Mouse (Mus musculus): ENCODE results near the gene Srcap. TPM values are rescaled to one million over a fixed set of nuclear protein-coding genes. Genes with fewer than 3 reads are reported as not detected.

Srcap gene
- total RNA-seq, 2 experiments from 2014 or later = 56.8 to 66.1 TPM

DNA sequence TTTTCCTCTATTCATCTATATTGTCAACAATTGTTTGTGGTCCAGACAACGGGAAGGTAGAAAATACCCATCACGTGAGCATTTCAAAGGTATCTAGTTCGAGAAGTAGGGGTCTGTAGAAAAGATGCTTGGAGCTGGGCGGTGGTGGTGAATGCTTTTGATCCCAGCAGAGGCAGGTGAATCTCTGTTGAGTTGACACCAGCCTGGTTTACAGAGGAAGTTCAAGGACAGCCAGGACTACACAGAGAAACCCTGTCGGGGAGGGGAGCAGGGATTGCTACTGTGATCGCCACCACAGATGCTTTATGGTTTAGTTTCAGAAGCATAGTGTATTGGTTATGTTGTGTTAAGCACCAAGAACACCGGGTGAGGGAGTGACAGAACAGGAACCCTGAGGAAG, 62.3 kb downstream of the Srcap start:
- DNase-seq = no peak

DNA sequence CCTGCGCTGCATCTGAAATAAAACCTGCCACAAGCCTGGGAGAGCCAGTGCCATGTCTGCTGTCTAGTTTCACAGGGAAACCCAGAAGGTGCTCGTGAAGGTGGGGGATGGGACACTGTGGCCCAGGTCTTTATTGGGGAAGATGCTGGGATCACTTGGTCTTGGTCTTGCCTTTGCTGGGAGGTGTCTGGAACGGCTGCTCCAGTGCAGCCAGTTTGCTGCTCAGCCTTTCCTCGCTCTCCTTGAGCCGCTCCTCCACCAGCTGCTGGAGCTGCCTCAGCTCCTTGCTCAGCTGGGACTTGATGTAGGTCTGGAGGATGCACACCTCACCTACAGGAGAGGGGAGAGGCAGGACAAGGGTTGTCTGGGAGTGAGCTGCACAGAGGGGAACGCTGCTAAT, 71.5 kb downstream of the Srcap start:
- DNase-seq = no peak

DNA sequence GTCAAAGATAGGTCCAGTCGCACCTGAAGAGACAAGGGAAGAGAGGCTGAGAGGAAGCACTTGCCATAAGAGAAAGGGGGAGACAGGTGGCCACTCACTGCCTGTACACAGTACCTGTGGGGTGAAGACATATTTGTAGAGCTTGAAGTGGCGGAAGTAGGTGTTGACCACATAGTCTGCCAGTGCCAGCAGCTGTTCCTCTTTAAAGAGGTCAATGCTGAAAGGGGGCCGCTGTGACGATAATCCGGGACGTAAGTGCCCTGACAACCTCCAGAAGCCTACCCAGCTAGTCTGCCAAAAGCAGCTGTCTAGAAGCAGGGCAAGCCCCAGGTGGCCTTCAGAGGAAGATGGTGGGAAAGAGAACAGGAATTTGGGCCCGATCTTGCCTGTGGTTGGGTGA, 73.2 kb downstream of the Srcap start:
- no peak for DNase-seq

DNA sequence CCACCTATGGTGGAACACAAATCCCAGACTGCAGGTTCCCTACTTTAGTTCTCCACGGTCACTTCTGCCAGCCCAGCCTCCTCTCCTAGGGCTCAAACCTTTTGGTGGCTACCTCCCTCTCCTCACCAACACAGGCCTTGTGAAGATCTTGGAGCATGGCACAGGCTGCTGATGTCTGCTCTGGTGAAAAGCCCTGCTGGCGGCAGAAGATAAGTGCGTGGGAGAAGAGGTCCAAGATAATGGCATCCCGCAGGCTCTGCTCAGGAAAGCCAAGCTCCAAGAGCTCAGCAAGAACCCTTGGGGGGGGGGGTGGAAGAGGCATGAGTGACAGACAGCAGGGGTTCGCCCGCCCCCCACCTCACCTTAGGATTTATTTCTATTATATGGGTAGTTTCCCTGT, 74.4 kb downstream of the Srcap start:
- no peak for DNase-seq

DNA sequence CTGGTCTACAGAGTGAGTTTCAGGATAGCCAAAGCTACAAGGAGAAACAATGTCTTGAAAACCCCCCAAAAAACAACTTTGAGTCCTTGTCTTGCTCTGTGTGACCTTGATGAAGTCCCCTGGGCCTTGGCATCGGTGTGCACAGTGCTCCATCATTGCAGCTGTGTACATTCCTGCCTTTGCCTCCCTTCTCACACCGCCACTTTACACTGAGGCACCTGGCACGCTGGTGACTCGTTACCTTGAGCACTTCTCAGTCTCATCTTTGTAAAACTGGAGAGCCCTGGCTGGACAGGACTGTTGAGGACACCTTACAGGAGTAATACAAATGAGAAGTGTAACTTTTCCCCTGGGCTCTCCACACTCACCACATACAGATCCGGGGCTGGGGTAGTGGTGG, 75.4 kb downstream of the Srcap start:
- no peak for DNase-seq

DNA sequence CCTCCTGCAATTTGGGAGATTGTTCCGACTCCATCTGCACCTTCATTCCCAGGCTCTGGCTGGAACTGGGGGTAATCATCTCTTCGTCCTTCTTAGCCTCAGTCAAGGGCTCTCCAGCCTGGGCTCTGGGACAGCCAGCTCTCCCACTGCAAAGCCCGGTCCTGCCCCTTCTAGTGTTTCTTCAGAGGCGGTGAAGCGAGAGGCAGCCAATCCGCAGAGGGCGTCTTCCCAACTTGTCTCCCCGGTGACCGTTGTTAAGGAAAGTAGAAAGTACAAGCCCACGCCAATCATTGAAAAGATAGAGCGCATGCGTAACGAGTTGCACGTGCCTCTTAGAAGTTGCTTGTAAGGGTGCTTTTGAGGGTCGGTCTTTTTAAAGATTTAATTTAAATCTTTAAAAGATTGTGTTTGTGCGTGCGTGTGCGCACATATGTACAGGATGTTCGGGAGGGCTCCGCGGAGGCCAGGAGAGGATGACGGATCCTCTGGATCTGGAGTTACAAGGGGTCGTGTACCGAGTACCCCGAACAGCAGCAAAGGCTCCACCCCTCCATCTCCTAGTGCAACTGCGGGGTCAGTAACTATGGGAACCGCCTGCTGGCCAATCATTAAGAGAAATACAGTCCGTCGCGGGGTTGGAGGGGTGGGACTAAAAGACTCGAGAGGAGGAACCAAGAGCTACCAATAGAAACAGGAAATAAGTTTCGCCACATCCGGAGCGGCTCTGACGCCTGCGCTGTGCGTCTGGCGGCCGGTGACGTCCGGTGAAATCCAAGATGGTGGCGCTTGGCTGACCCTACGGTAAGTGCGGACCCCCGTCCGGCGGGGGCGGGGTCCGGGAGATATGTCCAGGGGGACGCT, 76.5 kb downstream of the Srcap start, which contains the start of the genes Ccdc189 and Rnf40:
TSS of gene Ccdc189 (minus strand) at position 585 of the 861 bp plus-strand sequence.
TSS of gene Rnf40 (plus strand) at position 757 of the 861 bp plus-strand sequence.
- peak; percentile 82 for DNase-seq

DNA sequence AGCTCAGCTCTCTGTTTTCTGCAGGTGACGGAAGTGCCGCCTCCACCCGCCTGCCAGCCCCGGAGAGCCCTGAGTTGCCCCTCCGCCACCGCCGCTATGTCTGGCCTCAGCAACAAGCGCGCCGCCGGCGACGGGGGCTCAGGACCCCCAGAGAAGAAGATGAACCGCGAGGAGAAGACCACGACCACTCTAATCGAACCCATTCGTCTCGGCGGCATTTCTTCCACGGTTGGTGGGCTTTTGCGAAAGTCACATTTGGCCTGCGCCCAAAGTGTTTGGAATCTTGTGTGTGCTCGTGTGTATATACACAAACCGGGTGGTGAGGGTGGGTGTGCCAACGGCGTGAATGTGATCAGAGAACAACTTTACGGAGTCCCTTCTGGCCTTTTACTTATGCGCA, 77.1 kb downstream of the Srcap start:
- no peak for DNase-seq

DNA sequence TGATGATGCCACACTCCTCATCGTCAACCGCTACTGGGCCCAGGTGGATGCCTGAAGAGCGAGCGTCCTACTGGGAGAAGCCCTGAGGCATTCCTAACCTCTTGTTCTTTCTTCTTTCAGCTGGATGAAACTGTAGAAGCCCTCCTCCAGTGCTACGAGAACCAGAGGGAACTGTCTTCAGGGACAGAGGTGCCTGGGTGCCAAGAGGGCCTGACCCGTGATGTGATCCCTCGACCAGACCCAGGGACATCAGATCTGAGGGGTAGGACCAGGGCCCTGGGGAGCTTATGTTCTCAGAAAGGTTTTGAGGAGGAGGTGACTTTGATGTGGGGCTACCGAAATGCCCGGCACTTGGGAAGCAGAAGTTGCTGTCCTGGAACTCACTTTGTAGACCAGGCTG, 77.9 kb downstream of the Srcap start:
- no peak for DNase-seq

DNA sequence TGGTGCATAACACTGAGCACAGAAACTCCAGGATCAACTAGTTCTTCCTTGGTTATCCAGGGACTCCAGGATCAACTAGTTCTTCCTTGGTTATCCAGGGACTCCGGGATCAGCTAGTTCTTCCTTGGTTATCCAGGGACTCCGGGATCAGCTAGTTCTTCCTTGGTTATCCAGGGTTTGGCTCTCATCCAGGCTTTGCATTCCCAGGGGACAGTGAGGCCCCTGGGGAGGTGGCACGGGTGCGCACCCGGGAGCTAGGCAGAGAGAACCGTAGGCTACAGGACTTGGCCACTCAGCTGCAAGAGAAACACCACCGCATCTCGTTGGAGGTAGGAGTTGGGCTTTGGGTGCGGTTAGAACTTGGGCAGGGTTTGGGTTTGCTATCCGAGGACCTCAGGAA, 79.3 kb downstream of the Srcap start:
- DNase-seq = no peak

DNA sequence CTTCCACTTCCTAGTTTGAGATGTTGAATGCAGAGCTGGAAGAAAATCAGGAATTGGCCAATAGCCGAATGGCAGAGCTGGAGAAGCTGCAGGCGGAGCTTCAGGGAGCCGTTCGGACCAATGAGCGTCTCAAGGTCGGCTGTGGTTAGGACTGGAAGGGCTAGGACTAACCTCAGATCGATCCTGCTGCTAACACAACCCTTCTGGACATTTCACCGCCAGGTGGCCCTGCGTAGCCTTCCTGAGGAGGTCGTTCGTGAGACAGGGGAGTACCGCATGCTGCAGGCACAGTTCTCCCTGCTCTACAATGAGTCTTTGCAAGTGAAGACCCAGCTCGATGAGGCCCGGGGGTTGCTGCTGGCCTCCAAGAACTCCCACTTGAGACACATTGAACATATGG, 80.8 kb downstream of the Srcap start:
- DNase-seq = no peak

DNA sequence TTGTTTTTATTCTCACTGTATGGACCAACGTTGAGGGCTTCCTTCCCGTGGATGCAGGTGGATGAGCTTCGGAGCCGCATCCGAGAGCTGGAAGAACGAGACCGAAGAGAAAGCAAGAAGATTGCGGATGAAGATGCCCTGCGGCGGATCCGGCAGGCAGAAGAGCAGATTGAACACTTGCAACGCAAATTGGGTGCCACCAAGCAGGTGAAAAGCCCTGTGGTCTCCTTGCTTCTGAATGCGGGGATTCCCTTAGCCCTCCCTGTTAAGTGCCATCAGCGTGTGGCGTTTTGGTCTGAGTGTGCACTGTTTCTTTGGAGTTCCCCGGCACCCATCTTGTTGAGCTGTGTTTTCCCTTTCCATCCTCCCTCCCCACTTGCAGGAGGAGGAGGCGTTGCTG, 85.0 kb downstream of the Srcap start:
- DNase-seq = no peak

DNA sequence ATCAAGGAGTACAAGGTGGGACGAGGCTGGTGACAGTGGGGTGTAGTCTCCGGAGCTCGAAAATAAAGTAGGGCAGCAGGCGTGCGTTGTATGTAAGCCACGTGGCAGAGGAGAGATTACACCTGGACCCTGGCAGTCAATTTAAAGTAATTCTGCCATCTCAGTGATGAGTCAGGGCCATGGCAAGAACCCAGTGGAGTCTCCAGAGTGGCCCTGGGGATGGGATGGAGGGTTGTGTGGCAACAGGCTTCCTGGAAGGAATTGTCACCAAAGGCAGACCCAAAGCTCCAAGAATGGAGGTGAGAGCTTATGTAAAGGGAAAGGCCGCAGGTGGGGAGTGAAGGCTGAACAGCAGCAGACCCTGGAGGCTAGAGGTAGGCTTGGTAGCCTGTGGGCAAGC, 88.8 kb downstream of the Srcap start:
- DNase-seq = no peak

DNA sequence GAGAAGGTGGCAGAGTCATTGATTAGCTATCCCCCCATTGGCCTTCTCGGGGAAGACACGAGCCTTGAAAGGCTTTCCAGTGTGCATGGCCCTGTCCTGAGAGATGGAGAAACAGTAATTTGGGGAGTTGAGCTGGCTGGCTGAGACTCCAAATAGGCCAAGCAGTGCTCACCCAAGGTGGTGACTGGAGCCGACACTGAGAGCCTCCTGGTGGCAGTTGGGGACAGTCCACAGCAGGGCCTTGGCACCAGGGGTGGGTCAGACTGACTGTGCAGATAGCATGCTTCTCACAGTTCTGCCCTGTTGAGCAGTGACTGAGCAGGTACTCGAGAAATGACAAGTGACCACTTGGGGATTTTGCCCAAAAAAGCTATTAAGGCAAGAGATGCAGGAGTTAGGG, 90.0 kb downstream of the Srcap start:
- no peak for DNase-seq

DNA sequence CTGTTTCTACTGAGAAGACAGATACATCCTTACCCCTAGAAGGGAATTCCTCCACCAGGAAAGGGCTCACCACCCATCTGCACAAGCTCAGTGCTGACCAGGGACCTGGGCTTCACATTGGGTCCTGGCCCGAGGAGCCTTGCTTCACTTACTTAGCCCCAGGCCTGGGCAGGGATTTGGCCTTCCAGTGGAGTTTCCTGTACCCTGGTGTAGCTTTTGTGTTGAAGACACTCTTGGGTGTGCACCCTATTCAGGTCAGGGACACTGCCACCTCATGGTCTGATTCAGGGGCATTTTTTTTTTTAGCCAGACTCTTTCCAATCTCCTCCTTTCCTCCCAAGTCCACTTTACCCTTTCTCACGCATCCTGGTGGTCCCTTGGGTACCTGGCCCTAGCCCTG, 91.1 kb downstream of the Srcap start:
- DNase-seq = no peak

DNA sequence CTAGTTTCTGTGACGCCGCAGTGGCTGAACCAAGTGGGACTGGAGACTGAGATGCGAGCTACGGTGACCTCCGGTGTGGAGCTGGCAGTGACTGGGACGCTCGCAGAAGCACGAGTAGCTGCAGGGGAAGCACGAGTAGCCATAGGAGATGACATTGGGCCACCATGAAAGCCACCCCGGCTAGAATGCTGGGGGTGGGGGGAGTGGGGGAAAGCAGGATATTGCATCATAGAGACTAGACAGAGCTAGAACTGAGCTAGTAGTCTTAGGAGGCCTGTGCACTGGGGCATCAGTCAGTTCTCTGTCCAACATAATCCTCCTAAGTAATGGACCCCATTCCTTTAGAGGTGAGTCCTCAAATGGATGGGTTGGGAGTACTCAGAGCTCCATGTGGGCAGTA, 92.5 kb downstream of the Srcap start:
- DNase-seq = no peak

DNA sequence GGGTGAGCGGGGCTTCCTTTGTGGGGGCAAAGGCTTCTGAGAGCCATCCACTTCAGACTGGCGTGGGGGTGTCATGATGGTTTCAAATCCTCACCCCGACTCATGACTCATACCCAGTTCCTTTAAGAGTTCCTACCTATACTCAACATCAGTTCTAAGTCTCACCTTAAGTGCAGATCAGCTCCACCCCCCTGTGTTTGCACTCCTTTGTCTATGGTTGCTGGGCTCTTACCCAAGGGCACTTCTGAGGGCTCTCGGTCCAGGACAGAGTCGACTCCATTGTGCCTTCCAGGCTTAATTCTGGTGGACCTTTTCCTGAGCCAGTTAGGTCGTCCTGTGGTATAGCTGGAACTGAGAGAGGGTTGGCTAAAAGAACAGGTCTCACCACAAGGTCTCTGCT, 95.4 kb downstream of the Srcap start:
- DNase-seq = no peak

Small RNA genes lying within 50 kb of the gene (microRNA-seq; reads per million reads assigned to microRNA genes)
- gene Gm47278 (0 reads per million in 2 experiments), gene Mir7060 (0 reads per million in 2 experiments)

Other genes with a start within 250 kb of the Srcap start
- 10 to 100 TPM; 19.5 to 20.5 TPM for gene Sephs2, start 237.9 kb upstream of the Srcap start, total RNA-seq (2021)
- gene Itgal, start 215.7 kb upstream of the Srcap start, total RNA-seq (2021) = 1 to 10 TPM in 1 of 2 experiments, under 1 TPM in 1; 0.75 to 1.5 TPM
- 10 to 100 TPM; 23.0 to 28.7 TPM for gene Zfp768, start 166.4 kb upstream of the Srcap start, total RNA-seq (2021)
- gene Zfp747, start 135.9 kb upstream of the Srcap start, total RNA-seq (2021) = 1 to 10 TPM; 3.6 to 5.1 TPM
- 1 to 10 TPM; 1.7 to 2.7 TPM for gene 9130019O22Rik, start 124.8 kb upstream of the Srcap start, total RNA-seq (2021)
- 1 to 10 TPM; 2.9 to 3.7 TPM for gene E430018J23Rik, start 118.4 kb upstream of the Srcap start, total RNA-seq (2021)
- 1 to 10 TPM; 2.8 to 4.3 TPM for gene Zfp764, start 105.2 kb upstream of the Srcap start, total RNA-seq (2021)
- gene Zfp688, start 89.9 kb upstream of the Srcap start, total RNA-seq (2021) = 1 to 10 TPM; 3.2 to 4.5 TPM
- 1 to 10 TPM; 1.8 to 1.9 TPM for gene Zfp689, start 62.8 kb upstream of the Srcap start, total RNA-seq (2021)
- gene Prr14, start 52.4 kb upstream of the Srcap start, total RNA-seq (2021) = 10 to 100 TPM; 16.2 to 25.3 TPM
- 10 to 100 TPM; 29.5 to 35.8 TPM for gene Fbrs, start 32.8 kb upstream of the Srcap start, total RNA-seq (2021)
- gene Gm42715, start 7.6 kb downstream of the Srcap start, total RNA-seq (2021) = 10 to 100 TPM; 10.3 to 10.5 TPM
- not detected for gene Tmem265, start 49.4 kb downstream of the Srcap start, total RNA-seq (2021)
- 10 to 100 TPM; 13.3 to 17.6 TPM for gene Phkg2, start 61.4 kb downstream of the Srcap start, total RNA-seq (2021)
- 1 to 10 TPM; 1.7 to 3.2 TPM for gene Ccdc189, start 76.6 kb downstream of the Srcap start, total RNA-seq (2021)
- 10 to 100 TPM; 26.9 to 37.8 TPM for gene Rnf40, start 76.8 kb downstream of the Srcap start, total RNA-seq (2021)
- gene Zfp629, start 103.8 kb downstream of the Srcap start, total RNA-seq (2021) = 10 to 100 TPM in 1 of 2 experiments, 1 to 10 TPM in 1; 9.2 to 14.7 TPM
- gene Bcl7c, start 196.9 kb downstream of the Srcap start, total RNA-seq (2021) = 10 to 100 TPM; 93.2 to 97.1 TPM
- gene Ctf1, start 200.8 kb downstream of the Srcap start, total RNA-seq (2021) = 10 to 100 TPM in 1 of 2 experiments, 1 to 10 TPM in 1; 9.1 to 12.7 TPM
- gene Ctf2, start 220.2 kb downstream of the Srcap start, total RNA-seq (2021) = not detected
- gene Fbxl19, start 232.6 kb downstream of the Srcap start, total RNA-seq (2021) = 1 to 10 TPM; 2.9 to 6.0 TPM